Mouse (Mus musculus) heart, postnatal 14 days (tissue): Measurements from ENCODE around the gene Spon1. TPM values are rescaled to one million over a fixed set of nuclear protein-coding genes. Genes with fewer than 3 reads are reported as not detected.

ENCODE experiments used
- DNase-seq, 2 experiments: peaks; one replicate each; pipeline ENCODE4 v3.0.0; 2021 to 2022
- intact Hi-C: fragments of 180-260 bp; cut with DNase I; formaldehyde crosslinking; loops from one replicate; pipeline ENCODE4 v1.15.1; 2025
- long read RNA-seq, 2 experiments: library from polyadenylated mRNA; stranded (forward); transcript quantifications; one replicate each; pipeline ENCODE4 v2.0.0; 2021
- total RNA-seq, 2 experiments: library from RNA; stranded (reverse); gene quantifications; 2 replicates each; pipeline ENCODE4 v1.2.3; 2021

Gene Spon1
- 10 to 100 TPM in 1 of 2 experiments, 1 to 10 TPM in 1; 9.0 to 13.1 TPM for total RNA-seq
- long read RNA-seq, experiment 1, full-length matches to known transcripts = 20 of 28 reads
- long read RNA-seq, experiment 1, partial matches to known transcripts = 5 of 28 reads
- long read RNA-seq, experiment 1, other reads (novel, unspliced or antisense) = 3 of 28 reads
- long read RNA-seq, experiment 2, full-length matches to known transcripts = 24 of 32 reads
- long read RNA-seq, experiment 2, partial matches to known transcripts = 6 of 32 reads
- long read RNA-seq, experiment 2, other reads (novel, unspliced or antisense) = 2 of 32 reads

DNA sequence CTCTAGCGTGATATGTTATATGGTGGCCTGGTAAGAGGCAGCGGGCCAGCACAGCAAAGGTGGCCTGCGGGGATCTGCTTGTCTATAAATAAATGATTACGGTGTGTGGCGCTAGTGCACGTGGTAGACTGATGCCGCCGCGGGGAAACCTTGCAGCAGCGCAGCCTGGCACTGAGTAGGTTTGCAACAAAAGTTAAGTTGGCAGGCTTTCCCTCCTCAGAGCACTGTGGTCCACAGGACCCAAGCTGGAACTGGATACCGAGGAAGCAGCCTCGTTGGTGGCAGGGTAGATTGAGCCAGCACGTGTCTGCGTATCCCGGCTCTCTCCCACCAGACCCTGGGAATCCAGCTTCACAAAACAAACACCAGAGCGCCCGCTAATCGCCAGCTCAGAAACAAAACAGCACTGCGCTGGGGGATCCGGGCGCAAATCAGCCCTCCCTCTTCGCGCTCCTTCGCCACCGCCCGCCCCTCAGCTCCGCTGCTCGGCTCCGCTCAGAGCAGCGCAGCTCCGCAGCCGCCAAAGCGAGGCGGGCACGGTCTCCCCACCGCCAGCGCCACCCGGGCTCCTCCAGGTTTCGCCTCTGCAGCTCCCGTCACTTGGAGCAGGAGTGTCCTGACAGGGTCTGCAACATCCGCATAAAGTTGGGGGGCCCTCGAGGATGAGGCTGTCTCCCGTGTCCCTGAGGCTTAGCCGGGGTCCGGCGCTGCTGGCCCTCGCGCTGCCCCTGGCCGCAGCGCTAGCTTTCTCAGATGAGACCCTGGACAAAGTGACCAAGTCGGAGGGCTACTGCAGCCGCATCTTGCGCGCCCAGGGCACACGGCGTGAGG lies at the start of gene Spon1:
Spon1 (plus strand) TSS at position 332 of the 831 bp plus-strand sequence.
- peak; percentile 49 to 58 for DNase-seq
- intact Hi-C loops = loop anchor here (5.0 kb wide), 2 partner anchors 141 to 196 kb away; no protein-coding TSS in a partner anchor

DNA sequence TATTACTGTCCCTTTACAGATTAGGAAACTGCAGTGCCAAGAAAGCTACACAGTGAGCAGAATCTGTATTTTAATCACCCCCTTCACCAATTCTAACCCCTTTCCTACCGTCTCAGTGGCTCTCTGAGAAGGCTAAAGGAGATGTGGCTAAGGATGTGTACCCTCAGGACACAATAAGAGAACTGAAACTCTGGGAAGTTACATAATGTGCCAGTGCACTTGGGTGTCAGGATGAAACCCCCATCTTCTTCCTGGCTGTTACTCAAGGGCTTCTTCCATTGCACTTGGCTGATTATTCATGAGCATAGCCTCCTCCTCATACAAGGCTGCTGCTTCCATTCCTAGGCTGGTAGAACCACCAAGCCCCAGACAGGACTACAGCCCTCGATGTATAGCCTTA lies 43.8 kb upstream of the Spon1 start:
- intact Hi-C loops = no loop called here
- DNase-seq = no peak

DNA sequence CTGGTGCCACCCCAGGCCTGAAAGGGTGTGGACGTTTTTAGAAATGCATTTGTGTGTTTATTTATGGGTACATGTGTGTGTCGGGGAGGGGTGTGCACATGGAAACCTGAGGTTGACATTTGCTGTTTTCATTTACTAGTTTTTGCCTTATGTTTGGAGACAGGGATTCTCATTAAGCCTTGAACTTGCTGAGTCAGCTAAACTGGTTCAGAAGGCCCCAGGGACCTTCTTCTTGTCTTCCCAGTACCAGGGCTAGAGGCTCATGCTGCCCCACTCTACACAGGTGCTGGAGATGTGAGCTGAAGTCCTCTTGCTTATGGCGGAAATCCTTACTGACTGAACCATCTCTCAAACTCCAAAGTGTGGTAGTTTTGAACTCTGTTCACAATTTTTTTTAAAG lies 41.9 kb upstream of the Spon1 start:
- no peak for DNase-seq
- intact Hi-C loops = no loop called here

- intact Hi-C loops = no loop called here
- DNase-seq = peak in 1 of 2 experiments; percentile 3
Measured at GRCm38 (mm10) chr7:113727999-113728713, 37.6 kb upstream of the Spon1 start.

- intact Hi-C loops = no loop called here
- no peak for DNase-seq
Measured at GRCm38 (mm10) chr7:113728926-113729325, 36.9 kb upstream of the Spon1 start.

GRCm38 (mm10) chr7:113730406-113731247 lies 35.2 kb upstream of the Spon1 start:
- no peak for DNase-seq
- intact Hi-C loops = no loop called here

DNA sequence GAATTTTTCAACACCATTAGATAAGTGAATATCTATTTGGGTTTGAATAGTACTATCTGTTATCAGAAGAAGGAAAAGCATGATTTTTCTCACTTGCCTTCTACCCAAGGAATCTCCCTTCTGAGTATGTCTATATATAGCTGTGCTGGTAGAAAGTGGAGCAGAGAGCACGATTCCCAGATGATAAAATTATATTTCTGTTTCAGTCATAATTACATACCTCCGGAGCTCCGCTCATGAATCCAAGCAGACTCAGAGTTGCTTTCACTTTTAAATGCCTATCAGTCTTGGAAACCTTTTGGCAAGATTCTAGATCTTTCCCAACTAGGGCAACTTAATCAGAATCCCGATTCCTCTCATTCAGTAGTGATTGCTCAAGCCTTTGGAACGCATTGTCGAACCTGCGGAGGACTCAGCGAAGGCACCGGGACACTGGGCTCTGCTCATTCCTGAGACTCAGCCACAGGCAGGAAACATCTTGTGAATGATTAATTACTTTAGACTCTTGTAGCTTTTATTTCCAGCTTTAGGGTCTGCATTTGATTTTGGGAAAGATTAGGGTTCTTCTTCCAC lies 27.9 kb upstream of the Spon1 start:
- intact Hi-C loops = no loop called here
- no peak for DNase-seq

- no peak for DNase-seq
- intact Hi-C loops = no loop called here
Measured at GRCm38 (mm10) chr7:113739181-113739580, 26.6 kb upstream of the Spon1 start.

- no peak for DNase-seq
- intact Hi-C loops = no loop called here
Measured at GRCm38 (mm10) chr7:113742644-113743043, 23.2 kb upstream of the Spon1 start.

DNA sequence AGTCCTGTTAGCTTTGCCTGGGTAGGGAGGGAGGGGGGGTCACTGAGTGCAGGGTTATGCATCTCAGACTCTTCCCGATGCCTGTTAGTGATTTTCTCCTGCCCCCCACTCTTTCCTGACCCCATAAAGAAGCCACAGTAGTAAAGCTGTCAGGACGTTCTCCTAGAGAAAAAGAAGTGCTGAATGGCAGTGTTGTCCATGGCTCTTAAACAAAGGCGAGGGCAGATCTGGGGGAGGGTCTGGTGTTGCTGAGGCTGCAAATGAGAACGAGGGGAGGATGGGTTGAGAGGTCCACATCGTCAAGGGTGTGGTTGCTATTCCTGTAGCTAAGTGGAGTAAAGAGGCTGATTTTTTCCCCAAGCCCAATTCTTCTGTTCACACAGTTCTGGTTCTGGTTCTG lies 21.8 kb upstream of the Spon1 start:
- no peak for DNase-seq
- intact Hi-C loops = no loop called here

DNA sequence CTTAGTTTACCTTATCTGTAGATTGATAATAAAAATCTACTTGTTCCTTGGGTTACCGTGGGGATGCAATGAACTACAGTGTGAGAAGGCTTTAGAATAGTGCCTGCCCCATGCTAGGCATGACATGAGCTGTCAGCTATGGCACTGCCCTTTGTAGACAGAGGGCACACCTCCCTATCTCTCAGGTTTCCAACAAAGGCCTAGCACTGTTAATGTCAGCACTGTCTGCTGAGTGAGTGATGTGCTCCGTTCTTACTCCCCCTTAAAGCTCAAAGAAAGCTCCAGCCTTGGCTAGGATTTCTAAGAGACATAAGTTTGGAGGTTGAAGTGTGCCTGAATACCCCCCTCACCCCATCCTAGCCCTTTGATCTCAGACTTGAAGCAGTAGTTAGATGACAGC lies 9.2 kb upstream of the Spon1 start:
- intact Hi-C loops = loop anchor here (5.0 to 10.0 kb wide), 2 partner anchors 149 to 382 kb away; no protein-coding TSS in a partner anchor
- no peak for DNase-seq

DNA sequence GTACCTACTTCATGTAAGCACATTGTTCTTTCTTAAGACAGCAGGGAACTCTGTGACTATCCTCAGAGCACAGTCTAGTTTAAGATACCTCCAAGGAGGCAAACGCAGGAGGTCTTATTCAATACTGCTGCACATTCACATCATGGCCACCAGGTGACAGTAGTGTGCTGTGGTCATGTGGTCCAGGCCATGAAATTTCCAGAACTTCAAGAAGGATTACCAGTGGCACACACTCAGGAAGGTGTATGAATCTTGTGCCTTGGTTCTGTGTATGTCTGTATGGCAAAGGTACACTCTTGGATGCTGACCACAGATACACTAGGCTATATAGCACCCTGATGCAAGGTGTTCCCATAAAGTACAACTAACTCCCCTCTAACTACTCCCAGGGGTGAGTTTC lies 6.6 kb upstream of the Spon1 start:
- DNase-seq = peak; percentile 50 to 64
- intact Hi-C loops = loop anchor here (1.0 to 10.0 kb wide), 3 partner anchors 152 to 384 kb away; no protein-coding TSS in a partner anchor

GRCm38 (mm10) chr7:113765133-113765532 lies 665 bp upstream of the Spon1 start:
- no peak for DNase-seq
- intact Hi-C loops = loop anchor here (5.0 kb wide), 2 partner anchors 142 to 197 kb away; no protein-coding TSS in a partner anchor

DNA sequence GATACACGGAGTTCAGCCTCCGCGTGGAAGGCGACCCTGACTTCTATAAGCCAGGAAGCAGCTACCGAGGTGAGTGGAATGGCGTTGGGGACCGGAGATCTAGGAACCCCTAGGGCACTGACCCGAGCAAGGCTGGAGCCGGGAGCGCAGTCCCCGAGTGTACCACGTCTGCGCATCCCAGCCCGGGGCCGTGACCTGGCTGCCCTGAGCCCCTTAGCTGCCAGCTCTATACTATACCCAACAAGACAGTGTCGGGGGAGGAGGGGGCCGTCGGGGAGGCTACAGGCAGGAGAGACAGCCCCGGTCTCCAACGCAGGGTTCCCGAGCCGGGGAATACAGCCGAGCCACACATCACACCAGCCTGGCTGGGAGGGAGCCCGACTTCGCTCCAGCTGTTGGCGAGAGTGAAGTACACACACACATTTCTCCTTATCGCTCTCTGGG lies 722 bp downstream of the Spon1 start:
- intact Hi-C loops = loop anchor here (5.0 kb wide), 2 partner anchors 141 to 196 kb away; no protein-coding TSS in a partner anchor
- peak; percentile 14 to 16 for DNase-seq

DNA sequence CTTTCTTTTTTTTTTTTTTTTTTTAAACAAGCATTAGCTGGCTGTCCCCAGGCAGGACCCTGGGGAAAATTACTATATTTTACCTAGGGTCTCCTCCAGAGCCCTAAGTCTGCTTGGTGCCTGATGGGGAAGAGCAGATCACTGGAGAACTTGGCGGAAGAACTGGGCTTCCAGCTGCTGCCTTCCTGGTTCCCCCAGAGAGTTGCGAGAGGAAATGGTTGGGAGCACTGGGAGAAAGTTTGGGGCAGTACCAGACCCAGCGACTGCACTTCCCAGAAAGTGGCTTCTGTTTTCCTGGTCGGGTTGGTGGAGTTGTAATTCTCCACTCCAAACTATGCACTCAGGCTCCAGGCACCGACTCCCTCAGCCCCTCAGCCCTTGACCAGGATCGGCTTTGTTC lies 1.7 kb downstream of the Spon1 start:
- intact Hi-C loops = loop anchor here (5.0 kb wide), 2 partner anchors 140 to 195 kb away; no protein-coding TSS in a partner anchor
- DNase-seq = peak in 1 of 2 experiments; percentile 21

GRCm38 (mm10) chr7:113768174-113768935 lies 2.6 kb downstream of the Spon1 start:
- intact Hi-C loops = loop anchor here (5.0 kb wide), 2 partner anchors 139 to 194 kb away; no protein-coding TSS in a partner anchor
- DNase-seq = no peak

- DNase-seq = no peak
- intact Hi-C loops = loop anchor here (5.0 kb wide), 2 partner anchors 138 to 193 kb away; no protein-coding TSS in a partner anchor
Measured at GRCm38 (mm10) chr7:113769281-113769680, 3.5 kb downstream of the Spon1 start.

- DNase-seq = peak in 1 of 2 experiments; percentile 17
- intact Hi-C loops = no loop called here
Measured at GRCm38 (mm10) chr7:113772135-113772534, 6.3 kb downstream of the Spon1 start.
